Mouse (Mus musculus) erythroblast, embryonic 14.5 days (primary cell): Measurements from ENCODE around the gene Arl16. TPM values are rescaled to one million over a fixed set of nuclear protein-coding genes. Genes with fewer than 3 reads are reported as not detected.

Experiments
- H3K27me3 ChIP-seq: 2 replicates; pipeline ENCODE4 v1.6.1; 2012; ENCODE audit warnings: inconsistent platforms; ENCODE audit not compliant: control insufficient read depth
- H3K36me3 ChIP-seq: 2 replicates; pipeline ENCODE4 v1.6.1; 2012; ENCODE audit warnings: mild to moderate bottlenecking, inconsistent platforms; ENCODE audit not compliant: control insufficient read depth
- H3K4me1 ChIP-seq: 2 replicates; pipeline ENCODE4 v1.6.1; 2012; ENCODE audit warnings: inconsistent platforms; ENCODE audit not compliant: control insufficient read depth
- H3K4me3 ChIP-seq: replicated peaks from 2 replicates; pipeline ENCODE3; 2012; ENCODE audit warnings: moderate library complexity, mild to moderate bottlenecking, inconsistent platforms
- H3K9me3 ChIP-seq: 2 replicates; pipeline ENCODE4 v1.6.1; 2012; ENCODE audit warnings: low read length, inconsistent platforms, mixed read lengths; ENCODE audit not compliant: control insufficient read depth
- GATA1 ChIP-seq: IDR thresholded peaks from 2 replicates; pipeline ENCODE4 v1.6.1; 2012; ENCODE audit warnings: low read length, inconsistent platforms, mixed read lengths
- TAL1 ChIP-seq: IDR thresholded peaks from 3 replicates; pipeline ENCODE4 v1.6.1; 2012; ENCODE audit warnings: low read length, inconsistent platforms, mixed read lengths
- polyA plus RNA-seq: library from polyadenylated mRNA; stranded (reverse); fragments of >175 nt; gene quantifications from 2 replicates; pipeline ENCODE4 v1.2.3, GENCODE M21; 2012

The Arl16 gene
- polyA plus RNA-seq, 1 experiment = 4.9 TPM

DNA sequence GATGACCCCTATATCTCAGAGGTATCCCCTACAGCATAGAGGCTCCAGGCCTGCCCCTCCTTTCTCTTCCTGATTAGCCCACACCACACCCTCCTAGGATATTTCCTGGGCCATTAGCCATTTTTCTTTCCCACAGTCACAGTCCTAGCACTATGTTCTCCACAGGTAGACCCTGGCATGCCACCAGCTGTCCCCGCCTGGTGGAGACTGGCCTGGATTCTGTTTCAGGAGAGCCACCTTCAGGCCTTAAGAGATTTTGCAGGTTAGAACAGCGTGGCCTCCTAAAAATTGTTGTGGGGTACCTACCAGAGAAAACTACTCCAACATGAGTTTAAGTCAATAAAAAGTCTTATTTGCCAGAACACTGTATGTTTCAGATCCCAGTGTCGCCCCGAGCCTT, 39.5 kb upstream of the Arl16 start:
- Histone ChIP-seq H3K4me1 (peaks cover 31% of the 10 kb centered on the region), H3K9me3 (no peaks in the 10 kb centered on the region), H3K36me3 (no peaks in the 10 kb centered on the region), H3K27me3 (no peaks in the 10 kb centered on the region; the same call in 1 of the 2 replicates), H3K4me3 (no peak overlapping the region)
- no peak for TF ChIP-seq TAL1
- no peak for TF ChIP-seq GATA1

DNA sequence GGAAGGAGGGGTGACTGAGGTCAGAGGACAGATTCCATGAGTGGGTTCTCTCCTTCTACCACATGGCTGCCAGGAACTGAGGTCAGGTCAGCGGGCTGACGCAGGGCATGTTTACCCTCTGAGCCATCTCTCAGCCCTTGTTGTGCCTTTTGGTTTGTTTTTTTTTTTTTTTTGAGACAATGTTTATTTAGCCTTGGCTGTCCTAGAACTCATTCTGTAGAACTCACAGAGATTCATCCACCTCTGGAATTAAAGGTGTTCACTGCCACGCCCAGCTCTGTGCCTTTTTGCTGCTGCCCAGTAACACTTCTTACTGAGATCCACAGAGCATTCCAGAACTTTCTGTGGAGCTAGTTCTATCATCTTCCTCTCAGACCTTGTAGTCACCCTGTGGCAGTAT, 38.3 kb upstream of the Arl16 start:
- Histone ChIP-seq H3K4me1 (peaks cover 22% of the 10 kb centered on the region), H3K9me3 (no peaks in the 10 kb centered on the region), H3K27me3 (peaks cover 3% of the 10 kb centered on the region), H3K36me3 (no peaks in the 10 kb centered on the region), H3K4me3 (no peak overlapping the region)
- TF ChIP-seq TAL1 (no peak), GATA1 (no peak)

DNA sequence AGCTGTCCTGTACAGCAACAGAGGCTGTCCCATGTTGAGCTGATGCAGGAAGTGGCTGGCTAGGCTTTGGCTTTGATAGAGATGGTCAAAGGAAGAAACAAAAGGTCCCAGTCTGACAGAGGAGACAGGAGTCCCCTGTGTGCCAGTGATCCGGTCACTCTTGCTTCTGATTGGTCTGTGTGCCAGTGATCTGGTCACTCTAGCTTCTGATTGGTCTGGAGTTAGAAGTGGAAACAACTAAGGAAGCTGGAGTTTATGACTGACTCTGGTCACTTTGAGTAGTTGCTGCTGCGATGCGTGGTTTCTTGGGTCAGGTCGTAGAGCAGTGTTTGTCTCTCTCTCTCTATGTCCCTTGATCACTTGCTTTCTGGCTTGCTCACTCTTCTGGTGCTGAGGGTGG, 34.3 kb upstream of the Arl16 start:
- TF ChIP-seq GATA1 (no peak), TAL1 (no peak)

DNA sequence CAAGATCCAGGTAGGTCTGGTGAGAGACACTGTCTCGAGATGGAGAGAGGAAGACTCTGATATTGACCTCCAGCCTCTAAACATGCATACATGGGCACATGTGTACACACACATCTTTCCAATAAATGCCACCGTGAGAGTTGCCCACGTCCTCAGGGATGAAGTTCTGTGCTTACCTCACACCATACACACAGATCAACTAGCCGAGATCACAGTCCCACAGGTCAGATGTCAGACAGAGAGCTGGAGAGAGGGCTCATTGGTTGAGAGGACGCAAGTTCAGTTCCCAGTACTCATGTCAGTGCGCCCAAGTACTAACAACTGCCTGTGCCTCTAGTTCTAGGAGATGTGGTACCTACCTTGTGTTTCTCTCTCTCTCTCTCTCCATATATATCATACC, 33.6 kb upstream of the Arl16 start:
- no peak for TF ChIP-seq TAL1
- no peak overlapping the region for H3K4me3 ChIP-seq
- H3K4me1 ChIP-seq = peaks cover 3% of the 10 kb centered on the region; the same call in 1 of the 2 replicates
- peaks cover 33% of the 10 kb centered on the region for H3K36me3 ChIP-seq
- H3K27me3 ChIP-seq = peaks cover 3% of the 10 kb centered on the region
- H3K9me3 ChIP-seq = no peaks in the 10 kb centered on the region

More for the DNA sequence above, 34.3 kb upstream of the Arl16 start:
- Histone ChIP-seq H3K4me1 (peaks cover 3% of the 10 kb centered on the region; the same call in 1 of the 2 replicates), H3K27me3 (peaks cover 3% of the 10 kb centered on the region), H3K4me3 (no peak overlapping the region), H3K9me3 (no peaks in the 10 kb centered on the region), H3K36me3 (peaks cover 26% of the 10 kb centered on the region)

DNA sequence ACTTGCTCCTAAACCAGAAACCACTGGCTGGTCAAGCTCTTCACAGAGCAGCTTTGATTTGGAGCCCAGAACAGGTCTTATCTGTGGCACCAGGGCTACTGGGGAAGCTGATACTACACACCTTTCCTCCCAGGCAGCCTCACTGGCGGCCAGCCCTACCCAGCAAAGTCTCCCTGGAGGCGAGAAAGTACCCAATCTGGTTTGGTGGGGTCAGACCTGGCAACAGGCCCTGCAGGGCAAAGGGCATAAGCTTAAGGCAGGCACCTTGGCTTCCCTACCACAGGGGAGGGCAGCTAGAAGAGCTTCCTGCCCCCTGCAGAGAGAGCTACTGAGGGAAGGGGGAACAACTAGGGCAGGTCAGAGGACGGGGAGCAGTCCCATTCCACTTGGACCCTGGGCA, 33.0 kb upstream of the Arl16 start:
- TF ChIP-seq GATA1 (no peak), TAL1 (no peak)
- H3K27me3 ChIP-seq = peaks cover 3% of the 10 kb centered on the region
- peaks cover 3% of the 10 kb centered on the region; the same call in 1 of the 2 replicates for H3K4me1 ChIP-seq
- peaks cover 39% of the 10 kb centered on the region for H3K36me3 ChIP-seq
- H3K4me3 ChIP-seq = no peak overlapping the region
- H3K9me3 ChIP-seq = no peaks in the 10 kb centered on the region

DNA sequence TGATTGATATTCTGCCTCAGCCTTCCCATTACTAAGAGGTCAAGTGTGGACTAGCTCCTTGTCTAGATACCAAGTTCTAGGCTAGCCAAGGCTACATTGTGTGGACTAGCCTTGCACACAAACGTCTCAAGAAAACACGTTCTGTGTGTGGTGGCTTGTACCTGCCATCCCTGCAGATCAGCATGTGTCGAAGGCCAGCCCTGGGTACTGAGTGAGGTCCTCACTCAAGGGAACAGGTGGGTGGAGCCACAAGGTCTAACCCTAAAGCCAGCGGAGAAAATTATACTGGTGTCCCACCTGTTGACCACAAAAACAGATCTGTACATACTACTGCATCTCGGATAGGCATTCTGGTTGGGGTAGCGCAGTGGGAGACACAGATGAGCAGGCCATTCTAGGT, 32.5 kb upstream of the Arl16 start:
- Histone ChIP-seq H3K27me3 (peaks cover 3% of the 10 kb centered on the region), H3K36me3 (peaks cover 44% of the 10 kb centered on the region), H3K4me3 (no peak overlapping the region), H3K9me3 (no peaks in the 10 kb centered on the region), H3K4me1 (peaks cover 3% of the 10 kb centered on the region; the same call in 1 of the 2 replicates)
- TF ChIP-seq TAL1 (no peak), GATA1 (no peak)

DNA sequence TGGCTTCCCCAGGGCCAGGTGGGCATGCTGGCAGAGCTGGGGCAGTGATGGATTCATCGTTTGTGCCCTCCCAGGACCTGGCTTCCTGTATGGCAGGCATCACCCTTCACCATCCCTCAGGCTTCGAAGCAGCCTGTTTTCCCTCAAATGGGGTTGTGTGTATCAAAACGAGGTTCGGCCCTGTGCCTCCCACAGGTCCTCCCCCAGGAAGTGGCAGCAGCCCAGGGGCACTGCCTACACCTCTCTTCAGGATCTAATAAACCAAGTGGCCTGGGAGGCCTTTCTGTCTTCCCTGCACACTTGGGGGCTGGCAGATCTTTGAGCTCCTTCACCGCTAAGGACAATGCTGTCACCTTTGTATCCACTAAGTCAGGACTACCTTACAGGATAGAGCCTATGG, 31.5 kb upstream of the Arl16 start:
- Histone ChIP-seq H3K36me3 (peaks cover 54% of the 10 kb centered on the region), H3K4me1 (peaks cover 6% of the 10 kb centered on the region; the same call in 1 of the 2 replicates), H3K9me3 (no peaks in the 10 kb centered on the region), H3K4me3 (no peak overlapping the region), H3K27me3 (peaks cover 3% of the 10 kb centered on the region)
- no peak for TF ChIP-seq GATA1
- TF ChIP-seq TAL1 = no peak

DNA sequence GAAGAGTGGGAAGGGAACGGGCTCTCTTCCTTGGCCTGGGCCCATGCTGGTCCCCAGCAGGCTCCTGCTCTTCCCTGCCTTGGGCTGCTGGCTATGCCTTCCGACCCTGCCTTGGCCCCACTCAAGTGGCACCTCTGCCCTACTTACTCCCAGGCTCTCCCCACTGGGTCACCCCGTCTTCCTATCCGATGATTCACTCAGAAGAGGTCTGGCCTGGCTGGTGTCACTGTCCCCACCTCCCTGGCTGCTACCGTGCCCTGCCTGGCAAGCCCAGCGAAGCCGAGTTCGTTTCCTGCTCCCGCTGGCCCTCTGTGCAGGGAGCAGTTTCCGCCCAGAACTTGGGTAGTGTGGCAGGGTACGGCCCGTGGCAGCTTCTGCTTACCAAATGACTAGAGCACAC, 30.8 kb upstream of the Arl16 start:
- H3K9me3 ChIP-seq = no peaks in the 10 kb centered on the region
- no peak for TF ChIP-seq GATA1
- TF ChIP-seq TAL1 = no peak
- H3K36me3 ChIP-seq = peaks cover 57% of the 10 kb centered on the region
- H3K4me1 ChIP-seq = peaks cover 12% of the 10 kb centered on the region
- no peak overlapping the region for H3K4me3 ChIP-seq
- H3K27me3 ChIP-seq = peaks cover 3% of the 10 kb centered on the region

DNA sequence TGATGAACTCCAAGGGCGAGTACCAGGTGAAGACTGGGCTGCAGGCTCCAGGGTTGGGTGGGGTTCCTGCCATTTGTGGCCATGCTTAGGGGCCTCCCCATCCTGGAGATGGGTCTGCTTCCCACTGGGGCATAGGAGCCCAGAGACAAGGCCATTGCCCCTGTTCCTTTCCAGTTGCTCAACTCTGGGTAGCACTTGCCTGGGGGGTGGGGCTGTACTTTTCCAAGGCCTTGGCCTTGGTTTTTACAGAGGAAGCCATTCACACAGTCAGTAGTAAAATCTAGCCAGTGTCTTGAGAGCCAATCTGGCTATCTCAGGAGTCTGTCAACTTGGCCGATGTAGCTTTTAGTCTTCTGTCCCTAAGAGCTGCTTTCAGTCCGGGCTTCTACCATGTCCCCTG, 30.0 kb upstream of the Arl16 start:
- Histone ChIP-seq H3K27me3 (peaks cover 3% of the 10 kb centered on the region), H3K4me1 (peaks cover 20% of the 10 kb centered on the region), H3K9me3 (no peaks in the 10 kb centered on the region), H3K36me3 (peaks cover 57% of the 10 kb centered on the region), H3K4me3 (no peak overlapping the region)
- no peak for TF ChIP-seq TAL1
- TF ChIP-seq GATA1 = no peak

DNA sequence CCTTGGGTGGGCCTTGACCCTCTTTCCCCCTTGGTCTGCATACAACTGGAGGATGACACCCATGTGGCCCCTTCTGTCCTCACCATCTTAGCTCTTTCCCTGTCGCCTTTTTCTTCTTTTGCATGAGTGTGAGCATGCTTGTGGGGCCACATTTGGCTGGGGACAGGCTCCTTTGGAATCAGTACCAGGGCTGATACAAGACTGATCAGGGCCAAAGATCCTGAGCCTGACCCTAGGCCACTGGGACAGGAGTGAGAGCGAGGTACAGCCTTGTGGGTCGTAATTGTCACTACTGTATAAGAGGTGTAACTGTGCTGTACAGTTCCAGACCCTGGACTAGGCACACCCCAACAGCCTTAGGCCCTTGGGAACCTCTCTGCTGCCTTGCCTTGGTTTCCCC, 26.5 kb upstream of the Arl16 start:
- H3K4me1 ChIP-seq = peaks cover 52% of the 10 kb centered on the region
- H3K36me3 ChIP-seq = peaks cover 71% of the 10 kb centered on the region
- no peak for TF ChIP-seq GATA1
- TF ChIP-seq TAL1 = no peak
- no peaks in the 10 kb centered on the region for H3K27me3 ChIP-seq
- H3K9me3 ChIP-seq = no peaks in the 10 kb centered on the region
- H3K4me3 ChIP-seq = no peak overlapping the region

DNA sequence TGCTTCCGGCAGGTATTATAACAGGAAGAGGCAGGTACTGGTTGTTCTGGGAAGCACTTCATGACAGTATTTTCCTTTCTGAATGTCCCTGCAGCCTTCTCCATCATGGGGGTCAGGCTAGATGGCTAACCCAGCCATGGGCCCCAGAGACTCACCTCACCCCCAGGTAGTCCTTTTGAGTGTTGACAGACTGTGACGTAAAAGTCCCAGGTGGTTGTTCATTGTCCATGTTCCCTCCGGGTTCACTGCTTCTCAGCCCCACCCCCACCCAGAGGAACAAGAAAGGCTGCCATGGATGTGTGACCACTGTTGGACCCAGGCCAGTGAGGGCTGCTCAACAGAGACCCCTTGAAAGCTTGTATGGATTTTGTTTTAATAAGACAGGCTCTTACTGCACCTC, 25.9 kb upstream of the Arl16 start:
- Histone ChIP-seq H3K4me1 (peaks cover 58% of the 10 kb centered on the region), H3K36me3 (peaks cover 71% of the 10 kb centered on the region)

More for the DNA sequence above, 25.9 kb upstream of the Arl16 start:
- TF ChIP-seq GATA1 = no peak
- H3K4me3 ChIP-seq = peak overlapping the region; percentile 81
- H3K27me3 ChIP-seq = no peaks in the 10 kb centered on the region
- no peaks in the 10 kb centered on the region for H3K9me3 ChIP-seq
